Mouse (Mus musculus): ENCODE data around the gene Nyap1. TPM values are rescaled to one million over a fixed set of nuclear protein-coding genes. Genes with fewer than 3 reads are reported as not detected.

Nyap1 gene
- 2.3 and 2.4 TPM in 2 replicates for polyA plus RNA-seq (2012; rRNA removed)

DNA sequence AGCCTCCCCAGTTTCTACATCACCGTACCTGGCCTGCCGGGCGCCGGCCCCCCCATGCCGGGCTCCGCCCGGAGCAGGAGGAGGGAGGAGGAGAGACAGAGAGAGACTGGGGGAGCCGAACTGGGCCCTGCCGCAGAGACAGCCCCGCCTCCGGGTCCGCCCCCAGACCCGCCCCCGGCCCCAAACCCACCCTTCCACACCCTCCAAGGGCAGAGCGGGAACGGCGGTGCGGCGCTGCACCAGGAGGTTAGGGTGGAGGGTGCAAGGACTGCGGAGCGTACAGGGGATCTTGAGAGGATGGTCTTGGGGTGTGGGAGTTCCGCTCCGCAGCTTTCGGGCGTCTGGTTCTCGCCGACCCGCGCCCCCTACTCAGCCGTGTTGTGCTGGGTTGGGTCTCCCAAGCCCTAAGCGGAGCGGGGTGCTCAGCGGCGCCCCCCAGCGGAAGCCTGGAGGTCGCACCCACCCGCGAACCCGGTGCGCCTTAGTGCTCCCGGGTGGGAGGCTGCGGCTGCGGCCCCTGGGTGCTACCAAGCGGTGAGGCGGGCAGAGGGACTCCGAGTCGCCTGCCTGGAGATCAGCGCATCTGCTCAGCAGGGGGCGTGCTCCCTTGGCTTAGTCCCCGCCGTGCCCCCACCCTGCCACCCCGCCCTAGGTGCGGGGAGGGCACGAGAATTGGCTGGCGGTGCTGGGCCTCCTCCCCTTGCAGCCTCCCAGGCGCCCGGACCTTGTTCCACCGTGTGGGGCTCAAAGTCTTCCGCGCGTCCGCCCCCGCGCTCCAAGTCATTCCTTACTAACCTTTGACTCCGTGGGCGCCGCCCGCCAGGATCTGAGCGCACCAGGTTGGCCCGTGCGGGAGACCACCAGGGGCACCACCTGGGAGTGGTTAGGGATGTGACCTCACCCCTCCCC lies at the start of gene Nyap1:
Gene Nyap1, minus strand, starts transcription at position 585 of the 909 bp plus-strand sequence.
- H3K4me1 ChIP-seq (ENCODE audit: control insufficient read depth, insufficient read depth, low read length), result no peaks in the 10 kb centered on the region
- TF ChIP-seq CTCF (IDR thresholded peaks at IDR 0.05; ENCODE audit: insufficient read depth, low read length), result peak; percentile 31; the same call in 1 of the 2 replicates
- TF ChIP-seq POLR2A (IDR thresholded peaks at IDR 0.05; ENCODE audit: borderline replicate concordance, extremely low read depth, low read depth, low read length), result peak; percentile 51; the same call in 1 of the 2 replicates
- peak; percentile 81 for DNase-seq
- under 1% methylated on average over 71 of the region's 71 CpGs for WGBS
- peak within 1 kb of the TSS; percentile 52 for H3K4me3 ChIP-seq (replicated peaks; ENCODE audit: extremely low read depth, low read depth, low read length)

DNA sequence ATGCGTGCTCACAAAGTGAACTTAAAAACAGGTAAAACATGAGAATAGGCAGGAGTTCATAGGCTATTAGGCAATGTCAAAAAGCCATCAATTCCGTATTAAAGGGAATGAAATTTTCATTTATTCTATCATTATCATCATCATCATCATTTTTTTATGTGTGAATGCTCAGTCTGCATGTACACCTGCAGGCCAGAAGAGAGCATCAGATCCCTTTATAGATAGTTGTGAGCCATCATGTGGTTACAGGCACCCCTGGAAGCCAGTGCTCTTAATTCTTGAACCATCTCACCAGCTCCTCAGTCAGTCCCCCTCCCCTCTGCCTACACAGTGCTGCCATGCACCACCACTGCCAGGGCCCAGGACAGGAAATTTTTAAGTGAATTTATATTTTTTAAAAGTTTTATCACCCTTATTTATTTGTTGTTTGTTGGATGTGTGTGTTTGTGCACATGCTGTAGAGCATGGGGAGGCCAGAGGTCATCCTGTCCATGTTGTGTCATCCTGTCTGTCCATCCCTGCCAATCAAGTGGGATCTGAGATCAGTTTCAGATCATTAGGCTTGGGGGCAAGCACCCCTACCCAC lies 47.6 kb upstream of the Nyap1 start:
- TF ChIP-seq POLR2A (IDR thresholded peaks at IDR 0.05; ENCODE audit: borderline replicate concordance, extremely low read depth, low read depth, low read length) (no peak), CTCF (IDR thresholded peaks at IDR 0.05; ENCODE audit: insufficient read depth, low read length) (no peak)
- Histone ChIP-seq H3K4me1 (ENCODE audit: control insufficient read depth, insufficient read depth, low read length) (peaks cover 13% of the 10 kb centered on the region), H3K4me3 (replicated peaks; ENCODE audit: extremely low read depth, low read depth, low read length) (no peak overlapping the region)
- no peak for DNase-seq
- 93% methylated on average over 2 of the region's 2 CpGs for WGBS

DNA sequence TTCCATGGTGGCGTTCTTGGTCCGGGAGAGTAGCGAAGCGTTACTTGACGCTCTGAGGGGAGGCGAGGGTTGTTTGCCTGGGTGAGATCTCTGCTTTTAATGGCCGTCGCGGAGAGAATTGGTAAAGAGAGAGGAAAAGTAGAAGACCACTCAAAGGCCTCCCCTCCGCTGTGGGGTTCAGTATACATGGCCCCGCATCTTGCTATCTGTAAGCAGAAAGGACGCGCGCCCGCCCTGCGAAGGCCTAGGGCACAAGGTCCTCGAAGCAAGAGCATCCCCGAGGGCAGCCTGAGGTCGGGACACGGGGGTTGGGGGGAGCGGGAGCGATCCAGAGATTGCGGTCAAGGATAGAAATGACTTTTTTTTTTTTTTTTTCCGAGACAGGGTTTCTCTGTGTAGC lies 46.8 kb upstream of the Nyap1 start:
- no peak overlapping the region for H3K4me3 ChIP-seq (replicated peaks; ENCODE audit: extremely low read depth, low read depth, low read length)
- TF ChIP-seq CTCF (IDR thresholded peaks at IDR 0.05; ENCODE audit: insufficient read depth, low read length) (no peak), POLR2A (IDR thresholded peaks at IDR 0.05; ENCODE audit: borderline replicate concordance, extremely low read depth, low read depth, low read length) (no peak)
- no peak for DNase-seq
- H3K4me1 ChIP-seq (ENCODE audit: control insufficient read depth, insufficient read depth, low read length), result peaks cover 19% of the 10 kb centered on the region
- WGBS, result 71% methylated on average over 24 of the region's 24 CpGs

DNA sequence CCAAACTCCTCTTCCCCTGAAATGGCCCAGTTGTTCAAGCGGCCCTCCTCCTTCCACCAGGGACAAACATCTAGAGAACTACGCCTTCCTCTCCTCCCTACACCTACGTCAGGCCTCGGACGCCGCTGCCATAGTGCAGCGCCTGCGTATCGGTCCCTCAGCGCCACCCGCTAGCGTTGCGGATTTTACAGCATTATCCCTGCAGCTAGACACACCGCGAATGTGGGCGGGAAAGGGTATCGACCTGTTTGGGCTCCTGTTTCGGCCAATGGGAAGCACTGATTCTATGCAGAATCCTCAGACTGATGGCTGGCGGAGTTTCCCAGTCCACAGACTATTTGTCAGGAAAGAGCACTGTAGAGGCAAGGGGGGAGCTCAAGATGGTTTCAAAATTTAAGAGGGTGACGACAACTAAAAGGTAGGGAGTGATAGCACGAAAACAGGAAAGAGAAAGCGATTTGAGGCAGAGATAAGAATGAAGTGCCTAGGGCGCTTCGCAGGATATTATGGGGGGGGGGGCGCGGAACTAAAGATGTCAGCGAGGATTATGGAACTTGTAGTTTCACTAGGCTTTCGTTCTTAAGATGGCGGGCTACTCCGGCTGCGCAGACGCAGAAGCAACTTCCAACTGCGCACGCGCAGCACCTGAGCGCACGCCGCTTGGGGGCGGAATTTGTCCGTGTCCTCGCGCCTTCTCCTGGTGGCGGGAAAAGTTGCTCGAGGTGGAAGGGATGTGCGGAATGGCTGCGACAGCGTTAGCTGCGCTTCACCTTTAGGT lies 45.9 kb upstream of the Nyap1 start, which contains the start of the genes Mepce and Zcwpw1:
Gene Mepce, minus strand, starts transcription at position 505 of the 778 bp plus-strand sequence.
Gene Zcwpw1, plus strand, starts transcription at position 648 of the 778 bp plus-strand sequence.
- TF ChIP-seq POLR2A (IDR thresholded peaks at IDR 0.05; ENCODE audit: borderline replicate concordance, extremely low read depth, low read depth, low read length) (peak; percentile 92; the same call in 1 of the 2 replicates), CTCF (IDR thresholded peaks at IDR 0.05; ENCODE audit: insufficient read depth, low read length) (peak; percentile 71)
- peaks cover 21% of the 10 kb centered on the region for H3K4me1 ChIP-seq (ENCODE audit: control insufficient read depth, insufficient read depth, low read length)
- WGBS, result under 1% methylated on average over 48 of the region's 48 CpGs
- H3K4me3 ChIP-seq (replicated peaks; ENCODE audit: extremely low read depth, low read depth, low read length), result peak within 1 kb of the TSS; percentile 93
- peak; percentile 93 for DNase-seq

DNA sequence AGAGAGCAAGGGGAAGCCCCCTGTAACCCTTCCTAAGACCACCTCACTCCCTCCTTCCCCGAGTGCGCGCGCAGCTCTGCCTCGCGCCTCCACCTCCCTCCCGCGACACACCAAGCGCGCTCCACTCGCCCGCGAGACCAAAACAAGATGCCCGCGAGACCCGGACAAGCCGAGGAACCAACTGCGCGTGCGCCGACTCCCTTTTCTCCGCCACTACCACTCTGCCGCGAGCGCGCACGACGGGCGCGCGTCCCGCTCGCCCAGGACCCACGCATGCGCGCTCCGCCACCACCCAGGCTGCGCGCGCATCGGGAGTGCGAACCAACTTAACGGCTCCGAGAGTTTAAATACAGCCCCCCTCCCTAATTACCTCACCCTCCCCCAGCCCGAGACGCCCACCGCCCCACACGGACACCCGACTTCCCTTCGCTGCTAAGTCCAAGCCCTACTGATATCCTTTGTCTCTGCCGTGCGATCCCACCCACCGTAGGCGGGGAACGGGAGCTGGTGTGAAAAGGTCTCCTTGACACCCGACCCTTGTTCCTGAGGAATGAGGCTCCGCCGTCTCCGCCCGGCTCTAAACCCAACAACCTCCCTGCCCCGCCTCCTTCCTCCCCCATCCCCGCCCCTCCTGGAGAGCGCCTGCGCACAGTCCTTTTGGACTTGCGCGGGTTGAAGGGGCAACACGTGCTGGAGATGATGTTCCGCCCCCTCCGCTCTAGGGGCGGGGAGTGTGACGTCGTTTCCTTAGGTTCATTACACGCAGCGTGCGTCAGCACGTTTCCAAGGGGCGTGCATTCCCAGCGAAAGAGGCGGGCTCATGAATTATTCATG lies 44.9 kb upstream of the Nyap1 start:
- WGBS, result under 1% methylated on average over 79 of the region's 79 CpGs
- peak; percentile 97 for DNase-seq
- Histone ChIP-seq H3K4me1 (ENCODE audit: control insufficient read depth, insufficient read depth, low read length) (peaks cover 21% of the 10 kb centered on the region), H3K4me3 (replicated peaks; ENCODE audit: extremely low read depth, low read depth, low read length) (peak overlapping the region; percentile 93)
- TF ChIP-seq POLR2A (IDR thresholded peaks at IDR 0.05; ENCODE audit: borderline replicate concordance, extremely low read depth, low read depth, low read length), result peak; percentile 99; the same call in 1 of the 2 replicates
- no peak for TF ChIP-seq CTCF (IDR thresholded peaks at IDR 0.05; ENCODE audit: insufficient read depth, low read length)

DNA sequence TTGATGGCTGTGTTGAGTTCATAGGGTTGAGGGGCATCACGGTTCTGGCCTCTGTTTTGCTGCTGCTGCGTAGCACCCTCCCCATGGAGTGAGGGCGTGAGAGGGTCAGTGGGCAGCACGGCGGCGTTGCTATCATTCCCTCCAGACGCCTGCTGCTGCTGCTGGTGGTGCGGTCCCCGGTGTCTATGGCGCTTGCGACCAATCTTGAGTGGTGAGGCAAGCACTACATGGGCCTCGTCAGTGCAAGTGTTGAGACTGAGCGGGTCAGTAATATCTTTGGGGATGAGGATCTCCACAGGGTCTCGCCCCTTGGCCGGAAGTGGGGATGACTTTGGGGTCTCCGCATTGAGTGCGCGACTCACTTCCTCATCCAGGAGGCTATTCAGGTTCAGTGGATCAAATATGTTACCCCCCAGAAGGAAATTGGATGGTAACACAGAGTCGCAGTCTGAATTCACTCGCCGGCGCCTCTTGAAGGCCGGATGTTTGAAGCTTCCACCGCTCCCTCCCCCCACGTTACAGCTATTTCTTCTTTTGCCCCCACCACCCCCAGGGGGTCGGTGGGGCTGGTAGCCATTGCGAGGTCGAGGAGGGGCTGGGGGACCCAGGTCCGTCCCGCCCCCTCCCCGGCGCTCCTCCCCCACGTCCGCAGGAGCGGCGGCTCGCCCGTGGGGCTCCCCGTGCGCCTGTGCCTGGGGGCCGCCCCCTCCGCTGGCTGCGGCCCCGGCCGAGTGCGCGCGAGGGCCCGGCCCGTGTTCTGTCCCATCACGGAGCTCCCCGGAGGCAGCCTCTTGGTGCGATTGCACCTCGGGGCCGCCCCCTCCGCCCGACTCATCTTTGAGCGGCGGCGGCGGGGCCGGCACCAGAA lies 44.0 kb upstream of the Nyap1 start:
- DNase-seq, result peak; percentile 37
- peaks cover 21% of the 10 kb centered on the region for H3K4me1 ChIP-seq (ENCODE audit: control insufficient read depth, insufficient read depth, low read length)
- peak overlapping the region; percentile 93 for H3K4me3 ChIP-seq (replicated peaks; ENCODE audit: extremely low read depth, low read depth, low read length)
- TF ChIP-seq POLR2A (IDR thresholded peaks at IDR 0.05; ENCODE audit: borderline replicate concordance, extremely low read depth, low read depth, low read length), result no peak
- TF ChIP-seq CTCF (IDR thresholded peaks at IDR 0.05; ENCODE audit: insufficient read depth, low read length), result no peak
- WGBS, result 2% methylated on average over 61 of the region's 62 CpGs

DNA sequence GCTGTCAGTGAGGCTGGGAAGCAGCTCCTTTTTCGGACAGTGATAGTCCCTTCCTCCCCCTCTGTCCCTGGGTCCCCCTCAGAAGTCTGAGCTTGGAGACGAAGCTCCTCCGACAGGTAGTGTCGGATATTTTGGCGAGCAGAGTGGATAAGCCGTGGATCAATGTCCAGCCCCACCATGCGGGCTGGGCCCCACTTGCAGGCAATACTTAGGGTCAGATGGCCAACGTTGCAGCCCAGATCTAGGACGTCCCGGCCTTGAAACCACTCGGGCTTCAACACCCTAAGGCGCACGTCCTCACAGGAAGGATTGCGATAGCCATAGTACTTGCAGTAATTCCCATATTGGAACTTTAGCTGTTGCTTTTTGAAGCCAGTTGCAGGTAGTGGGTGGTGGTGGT lies 43.1 kb upstream of the Nyap1 start:
- WGBS, result 58% methylated on average over 14 of the region's 14 CpGs
- TF ChIP-seq POLR2A (IDR thresholded peaks at IDR 0.05; ENCODE audit: borderline replicate concordance, extremely low read depth, low read depth, low read length) (no peak), CTCF (IDR thresholded peaks at IDR 0.05; ENCODE audit: insufficient read depth, low read length) (no peak)
- H3K4me3 ChIP-seq (replicated peaks; ENCODE audit: extremely low read depth, low read depth, low read length), result no peak overlapping the region
- DNase-seq, result peak; percentile 6
- peaks cover 21% of the 10 kb centered on the region for H3K4me1 ChIP-seq (ENCODE audit: control insufficient read depth, insufficient read depth, low read length)

Measured in lung, adult 2 months (tissue).